Mouse (Mus musculus): ENCODE measurements around the gene Cd52.

DNA sequence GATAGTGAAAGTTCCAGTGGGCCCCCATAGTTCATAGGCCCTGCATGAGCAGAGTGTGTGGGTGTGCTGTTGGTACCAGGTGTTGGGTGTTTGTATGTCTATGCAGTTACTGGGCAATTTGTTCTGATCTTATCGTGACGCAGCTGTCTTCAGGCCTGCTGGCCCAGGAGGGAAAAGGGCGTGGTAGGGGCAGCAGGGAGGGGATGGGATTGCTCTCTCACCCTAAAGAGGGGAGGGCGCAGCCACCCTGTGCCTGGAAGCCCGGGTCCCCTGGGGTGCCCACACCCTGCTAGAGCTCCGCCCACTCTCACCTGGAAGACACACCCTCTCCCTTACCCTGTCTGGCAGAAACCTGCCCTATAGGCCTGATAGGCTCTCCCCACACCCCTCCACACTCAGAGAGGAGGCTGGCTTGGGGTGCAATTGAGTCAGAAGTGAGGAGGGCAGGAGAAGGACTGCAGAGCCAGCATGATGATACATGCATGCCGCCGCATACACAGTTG is 32.9 kb downstream of the Cd52 start:
- TF ChIP-seq CTCF (IDR thresholded peaks at IDR 0.05) (no peak), POLR2A (IDR thresholded peaks at IDR 0.05; ENCODE audit: insufficient read depth, low read depth, low read length) (no peak), EP300 (IDR thresholded peaks at IDR 0.05; ENCODE audit: insufficient read depth, low read depth, low read length) (no peak)

All from heart, adult 2 months (tissue).